Mouse (Mus musculus) heart, adult 2 months (tissue): ENCODE data around the gene Lamc2.

Experiments
- CTCF ChIP-seq: fragments of 200-600 bp; IDR thresholded peaks from 2 replicates; pipeline ENCODE4 v1.8.1; 2022; ENCODE audit warnings: antibody characterized with exemption, mild to moderate bottlenecking, moderate library complexity
- POLR2A ChIP-seq: fragments of 200-500 bp; IDR thresholded peaks from 2 replicates; pipeline ENCODE4 v1.6.1; 2011; ENCODE audit warnings: mild to moderate bottlenecking, low read depth, low read length, control low read depth; ENCODE audit not compliant: insufficient read depth

GRCm38 (mm10) chr1:153227916-153228315 is 41.7 kb upstream of the Lamc2 start:
- TF ChIP-seq POLR2A (no peak), CTCF (no peak)
